Mouse (Mus musculus) liver, embryonic 11.5 days (tissue): ENCODE measurements around the gene Olfr554. TPM values are rescaled to one million over a fixed set of nuclear protein-coding genes. Genes with fewer than 3 reads are reported as not detected.

Source experiments
- ATAC-seq: fragments of 200-750 bp; cut with Nextera tagmentation; replicated peaks from 2 replicates; pipeline ENCODE4 v1.8.0; 2017; ENCODE audit warnings: moderate number of reproducible peaks, mild to moderate bottlenecking, moderate TSS enrichment, moderate library complexity; ENCODE audit not compliant: low FRiP score
- DNase-seq: peaks from one replicate; pipeline ENCODE4 v3.0.0-alpha.2; 2017; ENCODE audit warnings: low spot score
- H3K27ac ChIP-seq: fragments of 300-500 bp; sonication (generic); 2 replicates; pipeline ENCODE4 v1.5.1; 2014; ENCODE audit warnings: mild to moderate bottlenecking, low read depth, low read length, control low read depth
- H3K27me3 ChIP-seq: fragments of 300-500 bp; sonication (generic); replicated peaks from 2 replicates; pipeline ENCODE4 v1.6.1; 2014; ENCODE audit warnings: low read length, mixed read lengths; ENCODE audit not compliant: control insufficient read depth, insufficient read depth
- H3K36me3 ChIP-seq: fragments of 300-500 bp; sonication (generic); 2 replicates; pipeline ENCODE4 v1.6.1; 2014; ENCODE audit warnings: mild to moderate bottlenecking, low read length, moderate library complexity, mixed read lengths; ENCODE audit not compliant: control insufficient read depth, insufficient read depth
- H3K4me1 ChIP-seq: fragments of 300-500 bp; sonication (generic); replicated peaks from 2 replicates; pipeline ENCODE4 v1.6.1; 2014; ENCODE audit warnings: low read length, mixed read lengths; ENCODE audit not compliant: control insufficient read depth, insufficient read depth
- H3K4me2 ChIP-seq: fragments of 300-500 bp; sonication (generic); 2 replicates; pipeline ENCODE4 v1.6.1; 2014; ENCODE audit warnings: mild to moderate bottlenecking, control low read depth, moderate library complexity
- H3K4me3 ChIP-seq: fragments of 300-500 bp; sonication (generic); 2 replicates; pipeline ENCODE4 v1.5.1; 2014; ENCODE audit warnings: low read depth, low read length, control low read depth
- H3K9ac ChIP-seq: fragments of 300-500 bp; sonication (generic); 2 replicates; pipeline ENCODE4 v1.6.1; 2014; ENCODE audit warnings: low read depth, low read length, control low read depth
- H3K9me3 ChIP-seq: fragments of 300-500 bp; sonication (generic); 2 replicates; pipeline ENCODE4 v1.6.1; 2016; ENCODE audit warnings: low read length, inconsistent platforms, mixed read lengths; ENCODE audit not compliant: control insufficient read depth
- WGBS: fragments of 180-500 bp; shearing (Covaris S2); extraction: QIAGEN DNeasy Blood & Tissue Kit; methylation state at CpG from one replicate; pipeline ENCODE4 v1.1.7; 2014; 5-methylcytosine and 5-hydroxymethylcytosine counted together
- polyA plus RNA-seq: library from polyadenylated mRNA; unstranded; fragments of >200 nt; fragmentation: Nextera tagmentation; extraction: Ambion mirVana; gene quantifications from 2 replicates; pipeline ENCODE4 v1.2.1, GENCODE M21; 2014

The Olfr554 gene
- polyA plus RNA-seq, 1 experiment from 2014 or later, result not detected

GRCm38 (mm10) chr7:102664599-102664998, 26.4 kb downstream of the Olfr554 start, which contains the start of gene Olfr556:
Gene Olfr556, plus strand, starts transcription at chr7:102664899.
- no peak for ATAC-seq
- Histone ChIP-seq H3K9me3 (no peaks in the 10 kb centered on the region), H3K27me3 (no peaks in the 10 kb centered on the region), H3K4me1 (no peaks in the 10 kb centered on the region), H3K36me3 (no peaks in the 10 kb centered on the region), H3K4me2 (no peak within 1 kb of the TSS), H3K4me3 (no peak within 1 kb of the TSS), H3K27ac (no peak within 1 kb of the TSS), H3K9ac (no peak within 1 kb of the TSS)
- no peak for DNase-seq
- 72% methylated on average over 3 of the region's 3 CpGs for WGBS

DNA sequence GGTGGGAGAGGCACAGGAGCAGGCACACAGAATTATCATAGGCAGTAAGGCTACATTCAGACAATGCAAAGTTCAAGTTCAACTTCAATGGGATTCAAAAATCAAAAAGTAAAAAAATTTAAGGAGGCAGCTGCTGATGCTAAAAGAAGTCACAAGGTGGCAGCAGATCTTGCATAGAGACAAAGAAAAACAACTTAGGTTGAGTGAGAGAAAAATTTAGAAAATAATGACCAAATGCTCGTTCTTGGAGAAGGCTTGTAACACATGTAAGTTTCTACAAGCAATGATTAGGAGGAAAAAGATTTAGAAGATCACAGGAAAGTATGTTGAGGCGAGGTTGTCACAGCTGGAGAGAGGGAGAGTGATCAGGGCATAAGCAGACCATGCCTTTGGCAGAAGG, 27.1 kb downstream of the Olfr554 start:
- ATAC-seq (no peak), DNase-seq (no peak)
- no peaks in the 10 kb centered on the region for H3K36me3 ChIP-seq
- H3K4me2 ChIP-seq, result no peak overlapping the region
- WGBS, result 22% methylated on average over 2 of the region's 2 CpGs
- no peaks in the 10 kb centered on the region for H3K9me3 ChIP-seq
- H3K27ac ChIP-seq, result no peak overlapping the region
- H3K9ac ChIP-seq, result no peak overlapping the region
- H3K4me3 ChIP-seq, result no peak overlapping the region
- H3K4me1 ChIP-seq, result no peaks in the 10 kb centered on the region
- H3K27me3 ChIP-seq, result no peaks in the 10 kb centered on the region

DNA sequence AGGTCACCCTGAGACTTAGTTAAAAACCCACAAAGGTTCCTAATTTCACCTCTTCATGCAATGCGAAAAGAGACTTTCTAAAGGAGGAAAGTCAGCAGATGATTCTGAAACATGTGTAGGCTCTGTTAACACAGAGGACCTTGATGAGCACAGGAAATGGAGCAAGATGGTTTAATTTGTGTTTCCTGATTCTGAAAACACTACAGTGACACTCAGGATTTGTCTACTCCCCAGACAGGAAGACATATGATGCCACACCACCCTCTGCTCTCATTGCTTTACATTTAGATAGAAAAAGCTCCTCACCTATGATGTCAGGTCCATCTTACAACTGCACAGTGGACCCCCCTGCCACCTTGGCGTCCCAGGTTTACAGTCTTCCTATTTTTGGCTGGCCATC, 38.0 kb downstream of the Olfr554 start:
- Histone ChIP-seq H3K27me3 (no peaks in the 10 kb centered on the region), H3K4me1 (no peaks in the 10 kb centered on the region), H3K27ac (no peak overlapping the region), H3K4me3 (no peak overlapping the region), H3K36me3 (no peaks in the 10 kb centered on the region), H3K9me3 (no peaks in the 10 kb centered on the region), H3K4me2 (no peak overlapping the region), H3K9ac (no peak overlapping the region)
- ATAC-seq (no peak), DNase-seq (no peak)
- WGBS, result 83% methylated on average over 2 of the region's 2 CpGs

GRCm38 (mm10) chr7:102681916-102682315, 43.7 kb downstream of the Olfr554 start:
- no peaks in the 10 kb centered on the region for H3K9me3 ChIP-seq
- 79% methylated on average over 1 of the region's 1 CpGs for WGBS
- H3K27me3 ChIP-seq, result no peaks in the 10 kb centered on the region
- no peak for DNase-seq
- no peak for ATAC-seq
- no peak overlapping the region for H3K9ac ChIP-seq
- no peak overlapping the region for H3K27ac ChIP-seq
- H3K4me1 ChIP-seq, result no peaks in the 10 kb centered on the region
- H3K4me2 ChIP-seq, result no peak overlapping the region
- H3K4me3 ChIP-seq, result no peak overlapping the region
- no peaks in the 10 kb centered on the region for H3K36me3 ChIP-seq

GRCm38 (mm10) chr7:102686944-102687501, 48.8 kb downstream of the Olfr554 start, which contains the start of gene Trim68:
Gene Trim68, minus strand, starts transcription at chr7:102687327.
- Histone ChIP-seq H3K36me3 (no peaks in the 10 kb centered on the region), H3K4me2 (peak within 1 kb of the TSS; percentile 80), H3K4me1 (no peaks in the 10 kb centered on the region), H3K27me3 (no peaks in the 10 kb centered on the region), H3K4me3 (peak within 1 kb of the TSS; percentile 63), H3K9ac (peak within 1 kb of the TSS; percentile 71), H3K27ac (no peak within 1 kb of the TSS), H3K9me3 (no peaks in the 10 kb centered on the region)
- peak; percentile 99 for ATAC-seq
- DNase-seq, result peak; percentile 82
- under 1% methylated on average over 39 of the region's 40 CpGs for WGBS

Other genes with a start within 250 kb of the Olfr554 start
- gene Rrm1, start 196.7 kb upstream of the Olfr554 start, polyA plus RNA-seq, result 284 and 324 TPM in 2 replicates
- gene Olfr543, start 156.8 kb upstream of the Olfr554 start, polyA plus RNA-seq, result 0.40 and 0.47 TPM in 2 replicates
- 0.05 and 0.12 TPM in 2 replicates for gene Olfr544, start 150.1 kb upstream of the Olfr554 start, polyA plus RNA-seq
- gene Olfr545, start 138.9 kb upstream of the Olfr554 start, polyA plus RNA-seq, result 0.04 and 0.10 TPM in 2 replicates
- not detected in 2 replicates for gene Olfr547, start 103.7 kb upstream of the Olfr554 start, polyA plus RNA-seq
- gene Olfr548-ps1, start 97.5 kb upstream of the Olfr554 start, polyA plus RNA-seq, result not detected in 2 replicates
- not detected in 2 replicates for gene Olfr549, start 88.6 kb upstream of the Olfr554 start, polyA plus RNA-seq
- gene Trim21, start 72.9 kb upstream of the Olfr554 start, polyA plus RNA-seq, result 0.88 and 1.3 TPM in 2 replicates
- gene Olfr550, start 67.0 kb upstream of the Olfr554 start, polyA plus RNA-seq, result not detected in 2 replicates
- gene Olfr551, start 46.5 kb upstream of the Olfr554 start, polyA plus RNA-seq, result not detected in 2 replicates
- not detected in 2 replicates for gene Olfr552, start 40.7 kb upstream of the Olfr554 start, polyA plus RNA-seq
- not detected in 2 replicates for gene Olfr553, start 20.2 kb upstream of the Olfr554 start, polyA plus RNA-seq
- gene Olfr555, start 20.4 kb downstream of the Olfr554 start, polyA plus RNA-seq, result not detected in 2 replicates
- gene Olfr556, start 26.5 kb downstream of the Olfr554 start, polyA plus RNA-seq, result not detected in 2 replicates
- 5.1 and 6.8 TPM in 2 replicates for gene Trim68, start 48.9 kb downstream of the Olfr554 start, polyA plus RNA-seq
- gene Olfr557, start 57.5 kb downstream of the Olfr554 start, polyA plus RNA-seq, result not detected in 2 replicates
- gene Olfr558, start 63.8 kb downstream of the Olfr554 start, polyA plus RNA-seq, result not detected in 2 replicates
- not detected in 2 replicates for gene Olfr33, start 80.6 kb downstream of the Olfr554 start, polyA plus RNA-seq
- gene Olfr559, start 89.1 kb downstream of the Olfr554 start, polyA plus RNA-seq, result not detected in 2 replicates
- gene Olfr560, start 120.9 kb downstream of the Olfr554 start, polyA plus RNA-seq, result not detected in 2 replicates
- not detected in 2 replicates for gene Olfr78, start 121.0 kb downstream of the Olfr554 start, polyA plus RNA-seq
- gene Olfr561, start 132.8 kb downstream of the Olfr554 start, polyA plus RNA-seq, result not detected in 2 replicates
- not detected in 2 replicates for gene Olfr564, start 165.0 kb downstream of the Olfr554 start, polyA plus RNA-seq
- not detected in 2 replicates for gene Olfr566, start 220.3 kb downstream of the Olfr554 start, polyA plus RNA-seq
- not detected in 2 replicates for gene Olfr568, start 238.7 kb downstream of the Olfr554 start, polyA plus RNA-seq